Mouse (Mus musculus) MEL (cell line): ENCODE data around the gene B3gntl1. TPM values are rescaled to one million over a fixed set of nuclear protein-coding genes. Genes with fewer than 3 reads are reported as not detected.

Experiments used
- DNase-seq: peaks from one replicate; pipeline ENCODE4 v3.0.0; 2011; ENCODE audit warnings: low read depth, low spot score
- H3K27ac ChIP-seq: 2 replicates; pipeline ENCODE4 v1.5.1; 2012; ENCODE audit warnings: low read depth, mild to moderate bottlenecking, control low read depth, low read length, moderate library complexity; ENCODE audit not compliant: control insufficient read depth
- H3K27me3 ChIP-seq, 2 experiments: fragments of 150-350 bp in 1 of 2; sonication (generic) in 1 of 2; 2 replicates each; pipeline ENCODE4 v1.6.1; 2012; ENCODE audit warnings: low read length in 2 of 2, mild to moderate bottlenecking in 2 of 2, improper control_type of control experiment in 1 of 2, moderate library complexity in 1 of 2; ENCODE audit not compliant: insufficient read depth in 2 of 2, control insufficient read depth in 1 of 2
- H3K36me3 ChIP-seq, 2 experiments: 2 replicates each; pipeline ENCODE4 v1.6.1; 2012 to 2014; ENCODE audit warnings: low read length in 2 of 2, improper control_type of control experiment in 1 of 2, inconsistent platforms in 1 of 2, mild to moderate bottlenecking in 1 of 2; ENCODE audit not compliant: insufficient read depth in 2 of 2, control insufficient read depth in 1 of 2
- H3K4me1 ChIP-seq, 2 experiments: fragments of 150-350 bp in 1 of 2; sonication (generic) in 1 of 2; 2 replicates each; pipeline ENCODE4 v1.6.1; 2012; ENCODE audit warnings: low read length in 2 of 2, improper control_type of control experiment in 1 of 2, mild to moderate bottlenecking in 1 of 2; ENCODE audit not compliant: insufficient read depth in 2 of 2, control insufficient read depth in 1 of 2
- H3K4me3 ChIP-seq, 2 experiments: fragments of 150-350 bp in 1 of 2; sonication (generic) in 1 of 2; 2 replicates each; pipeline ENCODE4 v1.5.1; 2012; ENCODE audit warnings: low read depth in 2 of 2, low read length in 2 of 2, mild to moderate bottlenecking in 2 of 2, moderate library complexity in 2 of 2, control low read depth in 1 of 2, improper control_type of control experiment in 1 of 2; ENCODE audit not compliant: control insufficient read depth in 1 of 2, insufficient read depth in 1 of 2
- H3K79me2 ChIP-seq: 2 replicates; pipeline ENCODE4 v1.6.1; 2012; ENCODE audit warnings: mild to moderate bottlenecking, low read length, moderate library complexity; ENCODE audit not compliant: control insufficient read depth, poor library complexity, insufficient read depth
- H3K9ac ChIP-seq: 2 replicates; pipeline ENCODE4 v1.6.1; 2012; ENCODE audit warnings: low read depth, mild to moderate bottlenecking, control low read depth, low read length, moderate library complexity; ENCODE audit not compliant: control insufficient read depth, poor library complexity, severe bottlenecking
- H3K9me3 ChIP-seq: fragments of 150-350 bp; sonication (generic); replicated peaks from 2 replicates; pipeline ENCODE4 v1.6.1; 2012; ENCODE audit warnings: mild to moderate bottlenecking, low read length, improper control_type of control experiment, moderate library complexity; ENCODE audit not compliant: insufficient read depth
- CHD1 ChIP-seq: IDR thresholded peaks from 2 replicates; pipeline ENCODE4 v1.6.1; 2012; ENCODE audit warnings: low read depth, mild to moderate bottlenecking, inconsistent platforms, low read length, improper control_type of control experiment
- CHD2 ChIP-seq: IDR thresholded peaks from 2 replicates; pipeline ENCODE4 v1.6.1; 2011; ENCODE audit warnings: low read length, improper control_type of control experiment
- E2F4 ChIP-seq: IDR thresholded peaks from 2 replicates; pipeline ENCODE4 v1.6.1; 2011; ENCODE audit warnings: low read depth, low read length, improper control_type of control experiment, borderline replicate concordance
- ETS1 ChIP-seq: IDR thresholded peaks from 2 replicates; pipeline ENCODE4 v1.6.1; 2012; ENCODE audit warnings: low read depth, mild to moderate bottlenecking, inconsistent platforms, low read length, improper control_type of control experiment, moderate library complexity
- GABPA ChIP-seq: IDR thresholded peaks from 2 replicates; pipeline ENCODE4 v1.6.1; 2012; ENCODE audit warnings: low read depth, mild to moderate bottlenecking, inconsistent platforms, low read length, improper control_type of control experiment, moderate library complexity
- KAT2A ChIP-seq: conservative IDR thresholded peaks from 2 replicates; pipeline ENCODE4 v1.6.1; 2012; ENCODE audit warnings: low read depth, low read length, improper control_type of control experiment, inconsistent platforms
- MAX ChIP-seq: IDR thresholded peaks from 2 replicates; pipeline ENCODE4 v1.6.1; 2011; ENCODE audit warnings: low read length, improper control_type of control experiment
- MAZ ChIP-seq: IDR thresholded peaks from 2 replicates; pipeline ENCODE4 v1.6.1; 2012; ENCODE audit warnings: low read depth, mild to moderate bottlenecking, inconsistent platforms, low read length, improper control_type of control experiment
- MYB ChIP-seq: IDR thresholded peaks from 2 replicates; pipeline ENCODE4 v1.6.1; 2011; ENCODE audit warnings: mild to moderate bottlenecking, low read depth, low read length, improper control_type of control experiment
- NELFE ChIP-seq: IDR thresholded peaks from 2 replicates; pipeline ENCODE4 v1.6.1; 2011; ENCODE audit warnings: low read depth, low read length, improper control_type of control experiment
- NRF1 ChIP-seq: IDR thresholded peaks from 2 replicates; pipeline ENCODE4 v1.6.1; 2014; ENCODE audit warnings: low read depth, mild to moderate bottlenecking, inconsistent platforms, low read length, improper control_type of control experiment, moderate library complexity; ENCODE audit not compliant: poor library complexity, insufficient read depth, severe bottlenecking
- POLR2A ChIP-seq, 2 experiments: IDR thresholded peaks; 2 replicates each; pipeline ENCODE4 v1.6.1; 2011 to 2012; ENCODE audit warnings: low read length in 2 of 2, mild to moderate bottlenecking in 2 of 2, control low read depth in 1 of 2, improper control_type of control experiment in 1 of 2, low read depth in 1 of 2, moderate library complexity in 1 of 2; ENCODE audit not compliant: control insufficient read depth in 1 of 2, insufficient read depth in 1 of 2, poor library complexity in 1 of 2
- POLR2AphosphoS5 ChIP-seq: IDR thresholded peaks from 2 replicates; pipeline ENCODE4 v1.6.1; 2012; ENCODE audit warnings: low read depth, borderline replicate concordance, mild to moderate bottlenecking, inconsistent platforms, low read length, moderate library complexity, mixed read lengths
- SIN3A ChIP-seq: IDR thresholded peaks from 2 replicates; pipeline ENCODE4 v1.6.1; 2012; ENCODE audit warnings: low read length, improper control_type of control experiment, inconsistent platforms
- SMC3 ChIP-seq: IDR thresholded peaks from 2 replicates; pipeline ENCODE4 v1.6.1; 2011; ENCODE audit warnings: low read depth, low read length, improper control_type of control experiment
- TBP ChIP-seq: IDR thresholded peaks from 2 replicates; pipeline ENCODE4 v1.8.0; 2011; ENCODE audit warnings: low read depth, low read length, improper control_type of control experiment
- UBTF ChIP-seq: IDR thresholded peaks from 2 replicates; pipeline ENCODE4 v1.6.1; 2012; ENCODE audit warnings: low read depth, mild to moderate bottlenecking, inconsistent platforms, low read length, improper control_type of control experiment, moderate library complexity, borderline replicate concordance; ENCODE audit not compliant: insufficient read depth
- USF1 ChIP-seq: IDR thresholded peaks from 2 replicates; pipeline ENCODE4 v1.6.1; 2014; ENCODE audit warnings: low read depth, mild to moderate bottlenecking, inconsistent platforms, low read length, improper control_type of control experiment, moderate library complexity
- ZKSCAN1 ChIP-seq: IDR thresholded peaks from 2 replicates; pipeline ENCODE4 v1.6.1; 2012; ENCODE audit warnings: low read depth, mild to moderate bottlenecking, inconsistent platforms, low read length, improper control_type of control experiment, moderate library complexity
- ZNF384 ChIP-seq: IDR thresholded peaks from 2 replicates; pipeline ENCODE4 v1.6.1; 2012; ENCODE audit warnings: low read depth, mild to moderate bottlenecking, inconsistent platforms, low read length, improper control_type of control experiment
- polyA plus RNA-seq, 2 experiments: library from polyadenylated mRNA; stranded (reverse) in 1 of 2; unstranded in 1 of 2; fragments of >175 nt in 1 of 2; fragments of >200 nt in 1 of 2; gene quantifications; 2 replicates each; pipeline versions ENCODE4 v1.2.1 to v1.2.4; 2012; ENCODE audit warnings: low replicate concordance in 2 of 2, low read depth in 1 of 2; ENCODE audit not compliant: insufficient read length in 2 of 2, insufficient read depth in 1 of 2, missing spikeins in 1 of 2
- total RNA-seq: library from RNA; depleted of rRNA; stranded (reverse); fragments of 300-350 nt; gene quantifications from 2 replicates; pipeline ENCODE4 v1.2.3, GENCODE M21; 2012

Gene B3gntl1
- total and polyA plus RNA-seq, 3 experiments = 4.7 to 5.6 TPM; not detected in 1

DNA sequence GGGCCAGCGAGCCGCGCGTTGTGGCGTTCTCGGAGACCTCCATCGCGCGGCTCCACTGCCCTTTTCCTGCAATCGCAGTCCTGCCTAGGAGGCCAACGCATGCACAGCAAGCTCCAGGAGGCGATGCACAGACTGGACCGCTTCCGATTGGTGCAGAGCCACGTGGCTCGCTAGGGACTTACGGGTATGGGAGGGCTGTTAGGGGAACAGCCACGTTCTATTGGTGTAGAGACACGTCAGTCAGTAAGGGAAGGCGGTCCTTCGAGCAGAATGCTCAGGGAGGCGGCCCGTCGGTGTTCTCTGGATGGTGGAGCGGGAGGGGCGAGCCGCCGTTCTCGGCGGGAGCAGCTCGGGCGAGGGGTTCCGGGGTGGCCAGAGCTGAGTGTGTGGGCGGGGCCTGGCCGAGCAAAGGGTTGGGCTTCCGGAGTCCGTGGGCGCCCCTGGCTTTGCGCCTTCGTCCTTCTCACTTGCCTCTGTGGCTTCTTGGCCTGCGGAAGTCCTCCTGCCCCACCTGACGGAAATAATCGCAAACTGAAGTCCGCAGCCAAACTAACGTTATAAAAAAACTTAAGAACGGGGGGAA lies at the start of gene B3gntl1 (continued):
- TF ChIP-seq USF1 = peak; percentile 96
- TF ChIP-seq ETS1 = peak; percentile 67
- peak; percentile 57; the same call in 1 of the 2 replicates for TF ChIP-seq GABPA
- TF ChIP-seq MAZ = peak; percentile 95
- TF ChIP-seq, all 39 proteins: peak for 28

DNA sequence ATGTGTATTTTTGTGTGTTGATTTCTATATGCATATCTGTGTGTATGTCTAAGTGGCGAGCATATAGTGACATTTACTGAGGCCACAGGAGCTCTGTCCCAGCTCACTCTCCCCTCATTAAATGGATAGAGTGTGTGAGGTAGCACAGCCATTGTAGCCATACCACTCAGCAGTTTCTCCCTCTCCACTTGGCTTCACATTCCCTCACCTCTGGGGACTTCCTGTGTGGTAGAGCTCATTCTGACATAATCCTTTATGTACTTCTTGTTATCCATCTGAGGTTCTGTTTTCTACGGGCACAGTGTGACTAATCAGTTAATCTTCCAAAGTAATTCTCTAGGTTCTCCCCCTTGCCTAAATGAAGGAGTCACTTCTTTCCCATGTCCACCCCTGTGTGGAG lies 49.5 kb upstream of the B3gntl1 start:
- H3K79me2 ChIP-seq = no peaks in the 10 kb centered on the region
- H3K36me3 ChIP-seq = peaks cover 0 to 2% of the 10 kb centered on the region in 2 experiments; a peak in 1 of 4 replicates
- H3K4me3 ChIP-seq = no peak overlapping the region
- no peak overlapping the region for H3K27ac ChIP-seq
- no peak for DNase-seq
- 0 out of 4 replicates have a peak, but pooled peaks cover 0 to 6% of the 10 kb centered on the region in 2 experiments for H3K4me1 ChIP-seq
- TF ChIP-seq NRF1 = no peak
- TF ChIP-seq MAZ = no peak
- no peak for TF ChIP-seq ZNF384
- TF ChIP-seq ZKSCAN1 = no peak
- no peak for TF ChIP-seq MAX
- no peak for TF ChIP-seq SIN3A
- TF ChIP-seq POLR2A (IDR thresholded peaks at IDR 0.05; ENCODE audit: control insufficient read depth in 1 of 2, insufficient read depth in 1 of 2, low read depth in 1 of 2, low read length in 2 of 2, poor library complexity in 1 of 2) = no peak
- no peak for TF ChIP-seq E2F4
- TF ChIP-seq POLR2AphosphoS5 = no peak
- TF ChIP-seq USF1 = no peak
- TF ChIP-seq KAT2A = no peak
- TF ChIP-seq ETS1 = no peak
- TF ChIP-seq SMC3 = no peak
- no peak for TF ChIP-seq CHD1
- TF ChIP-seq UBTF = no peak
- no peak for TF ChIP-seq CHD2
- no peak for TF ChIP-seq GABPA
- no peak for TF ChIP-seq NELFE
- no peak for TF ChIP-seq MYB
- no peak for TF ChIP-seq TBP
- H3K9ac ChIP-seq = no peak overlapping the region
- H3K27me3 ChIP-seq = no peaks in the 10 kb centered on the region; a peak in 1 of 4 replicates
- H3K9me3 ChIP-seq = no peaks in the 10 kb centered on the region
